10 mouse cellular contexts compared by ENCODE assay signal in genomic region chr5:75002109-75002508, GRCm38 (mm10). TPM values are rescaled to one million over a fixed set of nuclear protein-coding genes. Genes with fewer than 3 reads are reported as not detected.
DNase-seq lines count a peak whose midpoint lies in the region.
"Had no signal": no experiment of that assay in that cellular context is flagged by ENCODE, and none has a peak within 500 bp of the region (broad histone marks: within the 10 kb centered on the region; RNA-seq: fewer than 3 reads in every experiment).

No protein-coding gene starts in this region.

- peak; percentile 24 to 32 for DNase-seq in heart, postnatal 10 days
- DNase-seq in heart, postnatal 14 days: no peak
- DNase-seq in lung, postnatal 36 days: peak; percentile 16
- DNase-seq in lung, postnatal 14 days: no peak
- DNase-seq in cerebellum, adult 8-10 months: peak; percentile 42
- DNase-seq in frontal cortex, postnatal 25 days (ENCODE audit: low spot score in 2 of 2): no peak
- no peak for DNase-seq in B cell, adult 2 months
- DNase-seq: adrenal gland, postnatal 14 days; gastrocnemius, postnatal 36 days; liver, postnatal 0 days had no signal

- intact Hi-C loops in heart, postnatal 10 days (cut with DNase I): no loop called here
- intact Hi-C loops in heart, postnatal 14 days (cut with DNase I): no loop called here

RNA-seq across cellular contexts. Expression of gene Chic2, which starts 42.5 kb away (rescaled TPM):
- total RNA-seq in heart, postnatal 10 days (2021): 10 to 100 TPM; 27.7 to 29.3 TPM
- total RNA-seq in heart, postnatal 14 days (2021): 10 to 100 TPM; 22.2 to 23.5 TPM

Comparison
In these comparisons a context has a peak if more than half of its experiments do, and no peak if none do; other contexts are left out.
1. DNase-seq: peak in heart, postnatal 10 days (2 of 2), lung, postnatal 36 days (single experiment) and cerebellum, adult 8-10 months (single experiment); none in heart, postnatal 14 days (0 of 2), lung, postnatal 14 days (single experiment), frontal cortex, postnatal 25 days (0 of 2) and B cell, adult 2 months (0 of 2).